Mouse (Mus musculus) cortical plate, adult 2 months (tissue): ENCODE data around the gene Car8.

Experiments used
- CTCF ChIP-seq: fragments of 200-500 bp; IDR thresholded peaks from 2 replicates; pipeline ENCODE4 v1.5.1; 2011; ENCODE audit warnings: mild to moderate bottlenecking, control low read depth, low read length; ENCODE audit not compliant: insufficient read depth; ENCODE audit errors: extremely low read depth
- POLR2A ChIP-seq: fragments of 200-500 bp; IDR thresholded peaks from 2 replicates; pipeline ENCODE4 v1.6.1; 2011; ENCODE audit warnings: mild to moderate bottlenecking, low read length, control low read depth; ENCODE audit not compliant: insufficient read depth; ENCODE audit errors: extremely low read depth

- TF ChIP-seq POLR2A (no peak), CTCF (no peak)
These were observed 447 bp upstream of the Car8 start for GRCm38 (mm10) chr4:8239306-8239670.
